Mouse (Mus musculus) E14TG2a.4 (cell line): ENCODE data around the gene Cflar.

Experiments used
- CTCF ChIP-seq: conservative IDR thresholded peaks from 2 replicates; pipeline ENCODE4 v1.5.1; 2014; ENCODE audit warnings: low read length
- POU5F1 ChIP-seq: IDR thresholded peaks from 2 replicates; pipeline ENCODE4 v1.6.1; 2014; ENCODE audit warnings: low read length, borderline replicate concordance

- TF ChIP-seq CTCF (no peak), POU5F1 (no peak)
Observed at GRCm38 (mm10) chr1:58775361-58775760, 64.1 kb downstream of the Cflar start.
